Mouse (Mus musculus) midbrain, embryonic 13.5 days (tissue): ENCODE measurements at regions not wholly inside any gene's neighbourhood (a gene's known extent, or its start where the extent isn't known, plus 50 kb on each side); places are given as distances from the start of the nearest gene placed in this dataset.

Experiments
- ATAC-seq: fragments of 200-750 bp; cut with Nextera tagmentation; 2 replicates; pipeline ENCODE4 v1.8.0; 2017; ENCODE audit warnings: mild to moderate bottlenecking, moderate TSS enrichment, moderate library complexity
- H3K27ac ChIP-seq: fragments of 300-500 bp; sonication (generic); 2 replicates; pipeline ENCODE4 v1.5.1; 2015; ENCODE audit warnings: inconsistent platforms, mild to moderate bottlenecking, moderate library complexity
- H3K27me3 ChIP-seq: fragments of 300-500 bp; sonication (generic); 2 replicates; pipeline ENCODE4 v1.6.1; 2015; ENCODE audit warnings: mild to moderate bottlenecking, inconsistent platforms
- H3K36me3 ChIP-seq: fragments of 300-500 bp; sonication (generic); 2 replicates; pipeline ENCODE4 v1.6.1; 2015; ENCODE audit warnings: mild to moderate bottlenecking, inconsistent platforms
- H3K4me1 ChIP-seq: fragments of 300-500 bp; sonication (generic); replicated peaks from 2 replicates; pipeline ENCODE4 v1.6.1; 2015; ENCODE audit warnings: inconsistent platforms
- H3K4me2 ChIP-seq: fragments of 300-500 bp; sonication (generic); replicated peaks from 2 replicates; pipeline ENCODE4 v1.6.1; 2015; ENCODE audit warnings: moderate library complexity, mild to moderate bottlenecking, inconsistent platforms
- H3K4me3 ChIP-seq: fragments of 300-500 bp; sonication (generic); replicated peaks from 2 replicates; pipeline ENCODE4 v1.5.1; 2015; ENCODE audit warnings: mild to moderate bottlenecking, inconsistent platforms
- H3K9ac ChIP-seq: fragments of 300-500 bp; sonication (generic); replicated peaks from 2 replicates; pipeline ENCODE4 v1.6.1; 2015; ENCODE audit warnings: mild to moderate bottlenecking, inconsistent platforms
- H3K9me3 ChIP-seq: fragments of 300-500 bp; sonication (generic); 2 replicates; pipeline ENCODE4 v1.6.1; 2016; ENCODE audit warnings: mild to moderate bottlenecking, inconsistent platforms
- WGBS: fragments of 180-500 bp; shearing (Covaris S2); methylation state at CpG from one replicate; pipeline ENCODE4 v1.1.7; 2015; 5-methylcytosine and 5-hydroxymethylcytosine counted together

- Histone ChIP-seq H3K9ac (peak overlapping the region; percentile 59), H3K4me3 (0 out of 2 replicates have a peak overlapping the region, but pooled peaks have one; percentile 6), H3K4me1 (peaks cover 58% of the 10 kb centered on the region), H3K4me2 (peak overlapping the region; percentile 44), H3K9me3 (no peaks in the 10 kb centered on the region), H3K27ac (peak overlapping the region; percentile 97), H3K27me3 (no peaks in the 10 kb centered on the region), H3K36me3 (no peaks in the 10 kb centered on the region)
- under 1% methylated on average over 13 of the region's 13 CpGs for WGBS
- peak; percentile 78 for ATAC-seq
Measured at GRCm38 (mm10) chr8:90496658-90497163, 148.6 kb upstream of the Tox3 start.

- peaks cover 66% of the 10 kb centered on the region for H3K4me1 ChIP-seq
- no peak overlapping the region for H3K4me3 ChIP-seq
- H3K36me3 ChIP-seq, result no peaks in the 10 kb centered on the region
- H3K9ac ChIP-seq, result no peak overlapping the region
- peak overlapping the region; percentile 19; the same call in 1 of the 2 replicates for H3K4me2 ChIP-seq
- H3K27ac ChIP-seq, result peak overlapping the region; percentile 97
- WGBS, result 8% methylated on average over 5 of the region's 5 CpGs
- H3K9me3 ChIP-seq, result no peaks in the 10 kb centered on the region
- ATAC-seq, result peak; percentile 74
- H3K27me3 ChIP-seq, result no peaks in the 10 kb centered on the region
Measured at GRCm38 (mm10) chr8:90495943-90496371, 147.8 kb upstream of the Tox3 start.

- H3K4me3 ChIP-seq, result no peak overlapping the region
- H3K27ac ChIP-seq, result peak overlapping the region; percentile 65
- H3K4me2 ChIP-seq, result no peak overlapping the region
- 48% methylated on average over 14 of the region's 14 CpGs for WGBS
- no peak for ATAC-seq
- H3K9me3 ChIP-seq, result no peaks in the 10 kb centered on the region
- H3K27me3 ChIP-seq, result no peaks in the 10 kb centered on the region
- no peaks in the 10 kb centered on the region for H3K36me3 ChIP-seq
- no peak overlapping the region for H3K9ac ChIP-seq
- peaks cover 65% of the 10 kb centered on the region for H3K4me1 ChIP-seq
Measured at GRCm38 (mm10) chr8:90492521-90493225, 144.5 kb upstream of the Tox3 start.

- Histone ChIP-seq H3K36me3 (no peaks in the 10 kb centered on the region), H3K27me3 (no peaks in the 10 kb centered on the region), H3K9me3 (no peaks in the 10 kb centered on the region), H3K9ac (no peak overlapping the region), H3K4me1 (peaks cover 55% of the 10 kb centered on the region), H3K4me3 (no peak overlapping the region), H3K27ac (peak overlapping the region; percentile 65; the same call in 1 of the 2 replicates), H3K4me2 (no peak overlapping the region)
- ATAC-seq, result no peak
- 32% methylated on average over 7 of the region's 7 CpGs for whole genome bisulfite sequencing
Measured at GRCm38 (mm10) chr8:90491691-90492090, 143.5 kb upstream of the Tox3 start.

GRCm38 (mm10) chr8:90490734-90491441 lies 142.7 kb upstream of the Tox3 start:
- peaks cover 52% of the 10 kb centered on the region for H3K4me1 ChIP-seq
- peak overlapping the region; percentile 65; the same call in 1 of the 2 replicates for H3K27ac ChIP-seq
- H3K27me3 ChIP-seq, result no peaks in the 10 kb centered on the region
- peak overlapping the region; percentile 14; the same call in 1 of the 2 replicates for H3K4me2 ChIP-seq
- H3K9ac ChIP-seq, result no peak overlapping the region
- WGBS, result 52% methylated on average over 17 of the region's 17 CpGs
- H3K36me3 ChIP-seq, result no peaks in the 10 kb centered on the region
- no peak overlapping the region for H3K4me3 ChIP-seq
- ATAC-seq, result peak; percentile 46; the same call in 1 of the 2 replicates
- no peaks in the 10 kb centered on the region for H3K9me3 ChIP-seq

GRCm38 (mm10) chr8:90486556-90486955 lies 138.4 kb upstream of the Tox3 start:
- Histone ChIP-seq H3K9ac (no peak overlapping the region), H3K4me3 (no peak overlapping the region), H3K9me3 (no peaks in the 10 kb centered on the region), H3K4me2 (no peak overlapping the region), H3K27me3 (no peaks in the 10 kb centered on the region), H3K4me1 (peaks cover 23% of the 10 kb centered on the region), H3K36me3 (no peaks in the 10 kb centered on the region), H3K27ac (no peak overlapping the region)
- no peak for ATAC-seq
- 85% methylated on average over 3 of the region's 3 CpGs for WGBS

- Histone ChIP-seq H3K9ac (no peak overlapping the region), H3K36me3 (no peaks in the 10 kb centered on the region), H3K27ac (no peak overlapping the region), H3K4me2 (no peak overlapping the region), H3K27me3 (no peaks in the 10 kb centered on the region), H3K4me1 (no peaks in the 10 kb centered on the region), H3K9me3 (no peaks in the 10 kb centered on the region), H3K4me3 (no peak overlapping the region)
- WGBS, result 74% methylated on average over 4 of the region's 4 CpGs
- no peak for ATAC-seq
Measured at GRCm38 (mm10) chr8:90478149-90478548, 130.0 kb upstream of the Tox3 start.

GRCm38 (mm10) chr8:90474066-90474465 lies 125.9 kb upstream of the Tox3 start:
- Histone ChIP-seq H3K27me3 (no peaks in the 10 kb centered on the region), H3K36me3 (no peaks in the 10 kb centered on the region), H3K4me3 (no peak overlapping the region), H3K9me3 (no peaks in the 10 kb centered on the region), H3K27ac (no peak overlapping the region), H3K9ac (no peak overlapping the region), H3K4me1 (no peaks in the 10 kb centered on the region), H3K4me2 (no peak overlapping the region)
- 91% methylated on average over 7 of the region's 7 CpGs for WGBS
- ATAC-seq, result no peak

- ATAC-seq, result no peak
- Histone ChIP-seq H3K27me3 (no peaks in the 10 kb centered on the region), H3K4me2 (no peak overlapping the region), H3K4me1 (no peaks in the 10 kb centered on the region), H3K27ac (no peak overlapping the region), H3K36me3 (no peaks in the 10 kb centered on the region), H3K9me3 (no peaks in the 10 kb centered on the region), H3K4me3 (no peak overlapping the region), H3K9ac (no peak overlapping the region)
- 80% methylated on average over 11 of the region's 11 CpGs for WGBS
Measured at GRCm38 (mm10) chr8:90470826-90471225, 122.7 kb upstream of the Tox3 start.

- 71% methylated on average over 1 of the region's 1 CpGs for WGBS
- Histone ChIP-seq H3K27ac (no peak overlapping the region), H3K9me3 (no peaks in the 10 kb centered on the region), H3K36me3 (no peaks in the 10 kb centered on the region), H3K27me3 (no peaks in the 10 kb centered on the region), H3K4me2 (no peak overlapping the region), H3K4me1 (no peaks in the 10 kb centered on the region), H3K9ac (no peak overlapping the region), H3K4me3 (no peak overlapping the region)
- ATAC-seq, result no peak
Measured at GRCm38 (mm10) chr8:90463708-90464107, 115.6 kb upstream of the Tox3 start.

- Histone ChIP-seq H3K9me3 (no peaks in the 10 kb centered on the region), H3K9ac (no peak overlapping the region), H3K4me3 (no peak overlapping the region), H3K4me2 (no peak overlapping the region), H3K36me3 (no peaks in the 10 kb centered on the region), H3K27ac (no peak overlapping the region), H3K27me3 (no peaks in the 10 kb centered on the region), H3K4me1 (peaks cover 18% of the 10 kb centered on the region)
- 89% methylated on average over 2 of the region's 2 CpGs for WGBS
- no peak for ATAC-seq
Measured at GRCm38 (mm10) chr8:90455321-90455720, 107.2 kb upstream of the Tox3 start.

GRCm38 (mm10) chr8:90454130-90454529 lies 106.0 kb upstream of the Tox3 start:
- Histone ChIP-seq H3K36me3 (no peaks in the 10 kb centered on the region), H3K4me1 (peaks cover 30% of the 10 kb centered on the region), H3K4me3 (no peak overlapping the region), H3K9ac (no peak overlapping the region), H3K9me3 (no peaks in the 10 kb centered on the region), H3K27ac (0 out of 2 replicates have a peak overlapping the region, but pooled peaks have one; percentile 17), H3K4me2 (no peak overlapping the region), H3K27me3 (no peaks in the 10 kb centered on the region)
- 15% methylated on average over 5 of the region's 5 CpGs for WGBS
- 0 out of 2 replicates have a peak, but pooled peaks have one; percentile 34 for ATAC-seq
